Mouse (Mus musculus) myocyte (in vitro differentiated cells): ENCODE data around the gene Gfy.
A peak's percentile ranks its signal among the peaks of the same experiment; 100 is the strongest.

Experiments
- CEBPB ChIP-seq: IDR thresholded peaks from 2 replicates; pipeline ENCODE4 v1.6.1; 2011; ENCODE audit warnings: mild to moderate bottlenecking, moderate library complexity; ENCODE audit not compliant: poor library complexity, insufficient read depth, severe bottlenecking
- E2F4 ChIP-seq: IDR thresholded peaks from one replicate; pipeline ENCODE4 v1.6.1; 2011; ENCODE audit warnings: mild to moderate bottlenecking, control low read depth, moderate library complexity; ENCODE audit not compliant: insufficient read depth
- MAX ChIP-seq: IDR thresholded peaks from one replicate; pipeline ENCODE4 v1.6.1; 2011; ENCODE audit warnings: low read depth, mild to moderate bottlenecking, control low read depth
- POLR2A ChIP-seq: IDR thresholded peaks from one replicate; pipeline ENCODE4 v1.6.1; 2011; ENCODE audit warnings: low read depth, mild to moderate bottlenecking, control low read depth, moderate library complexity; ENCODE audit not compliant: insufficient read length
- POLR2AphosphoS2 ChIP-seq: IDR thresholded peaks from one replicate; pipeline ENCODE4 v1.6.1; 2011; ENCODE audit warnings: low read depth, control low read depth; ENCODE audit not compliant: insufficient read length
- TCF12 ChIP-seq: IDR thresholded peaks from one replicate; pipeline ENCODE4 v1.6.1; 2011; ENCODE audit warnings: mild to moderate bottlenecking, control low read depth; ENCODE audit not compliant: poor library complexity, insufficient read depth, severe bottlenecking
- USF1 ChIP-seq: IDR thresholded peaks from one replicate; pipeline ENCODE4 v1.6.1; 2011; ENCODE audit warnings: low read depth, mild to moderate bottlenecking, control low read depth, moderate library complexity

GRCm38 (mm10) chr7:45129318-45129717, 50.1 kb downstream of the Gfy start:
- no peak for TF ChIP-seq TCF12
- no peak for TF ChIP-seq POLR2A
- no peak for TF ChIP-seq E2F4
- peak; percentile 98 for TF ChIP-seq CEBPB
- TF ChIP-seq USF1 = no peak
- no peak for TF ChIP-seq MAX
- peak; percentile 54 for TF ChIP-seq POLR2AphosphoS2
